Mouse (Mus musculus) brown adipose tissue, adult 24 weeks (tissue): ENCODE measurements around the gene Homer2. TPM values are rescaled to one million over a fixed set of nuclear protein-coding genes. Genes with fewer than 3 reads are reported as not detected.
A peak's percentile ranks its signal among the peaks of the same experiment; 100 is the strongest.

Experiments
- H3K27ac ChIP-seq: fragments of 200-500 bp; replicated peaks from 2 replicates; pipeline ENCODE4 v1.5.1; 2012; ENCODE audit warnings: low read depth, mild to moderate bottlenecking, low read length
- H3K4me1 ChIP-seq: fragments of 200-500 bp; 2 replicates; pipeline ENCODE4 v1.6.1; 2012; ENCODE audit warnings: low read length, mixed read lengths; ENCODE audit not compliant: control insufficient read depth, insufficient read depth, insufficient read length
- H3K4me3 ChIP-seq: fragments of 200-500 bp; 2 replicates; pipeline ENCODE4 v1.5.1; 2012; ENCODE audit warnings: low read depth, mild to moderate bottlenecking, low read length, moderate library complexity; ENCODE audit not compliant: insufficient read depth
- polyA plus RNA-seq: library from polyadenylated mRNA; stranded (reverse); fragments of >200 nt; gene quantifications from 2 replicates; pipeline ENCODE4 v1.2.4, GENCODE M21; 2012; ENCODE audit not compliant: missing spikeins, insufficient read depth, insufficient read length

Gene Homer2
- polyA plus RNA-seq, 1 experiment: 1.1 TPM

- no peaks in the 10 kb centered on the region for H3K4me1 ChIP-seq
- no peak overlapping the region for H3K4me3 ChIP-seq
- no peak overlapping the region for H3K27ac ChIP-seq
Observed at GRCm38 (mm10) chr7:81719216-81719661, 11.9 kb upstream of the Homer2 start.

GRCm38 (mm10) chr7:81718657-81719056, 11.3 kb upstream of the Homer2 start:
- Histone ChIP-seq H3K4me3 (no peak overlapping the region), H3K27ac (no peak overlapping the region), H3K4me1 (no peaks in the 10 kb centered on the region)

GRCm38 (mm10) chr7:81710166-81710565, 2.8 kb upstream of the Homer2 start:
- Histone ChIP-seq H3K4me1 (no peaks in the 10 kb centered on the region), H3K4me3 (no peak overlapping the region)

DNA sequence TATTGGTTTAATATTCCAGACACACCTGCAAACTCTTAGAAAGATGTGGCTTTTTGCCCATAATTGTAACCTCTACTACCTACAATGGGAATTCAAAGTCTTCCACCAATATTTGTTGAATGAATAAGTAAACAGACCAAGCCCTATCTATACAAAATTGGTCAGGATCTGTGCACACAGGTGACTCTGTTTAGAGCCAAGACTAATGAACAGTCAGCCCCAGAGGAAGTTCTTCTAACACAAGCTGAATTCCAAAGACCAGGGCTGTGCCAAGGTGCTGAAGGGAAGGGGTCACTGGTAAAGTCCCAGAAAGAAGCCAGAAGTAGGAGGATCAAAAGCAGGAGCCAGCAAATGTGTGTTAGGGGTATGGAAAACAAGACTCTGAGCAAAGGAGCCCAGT, 838 bp upstream of the Homer2 start:
- Histone ChIP-seq H3K4me3 (no peak overlapping the region), H3K4me1 (no peaks in the 10 kb centered on the region), H3K27ac (no peak overlapping the region)

More at GRCm38 (mm10) chr7:81710166-81710565, 2.8 kb upstream of the Homer2 start:
- no peak overlapping the region for H3K27ac ChIP-seq

DNA sequence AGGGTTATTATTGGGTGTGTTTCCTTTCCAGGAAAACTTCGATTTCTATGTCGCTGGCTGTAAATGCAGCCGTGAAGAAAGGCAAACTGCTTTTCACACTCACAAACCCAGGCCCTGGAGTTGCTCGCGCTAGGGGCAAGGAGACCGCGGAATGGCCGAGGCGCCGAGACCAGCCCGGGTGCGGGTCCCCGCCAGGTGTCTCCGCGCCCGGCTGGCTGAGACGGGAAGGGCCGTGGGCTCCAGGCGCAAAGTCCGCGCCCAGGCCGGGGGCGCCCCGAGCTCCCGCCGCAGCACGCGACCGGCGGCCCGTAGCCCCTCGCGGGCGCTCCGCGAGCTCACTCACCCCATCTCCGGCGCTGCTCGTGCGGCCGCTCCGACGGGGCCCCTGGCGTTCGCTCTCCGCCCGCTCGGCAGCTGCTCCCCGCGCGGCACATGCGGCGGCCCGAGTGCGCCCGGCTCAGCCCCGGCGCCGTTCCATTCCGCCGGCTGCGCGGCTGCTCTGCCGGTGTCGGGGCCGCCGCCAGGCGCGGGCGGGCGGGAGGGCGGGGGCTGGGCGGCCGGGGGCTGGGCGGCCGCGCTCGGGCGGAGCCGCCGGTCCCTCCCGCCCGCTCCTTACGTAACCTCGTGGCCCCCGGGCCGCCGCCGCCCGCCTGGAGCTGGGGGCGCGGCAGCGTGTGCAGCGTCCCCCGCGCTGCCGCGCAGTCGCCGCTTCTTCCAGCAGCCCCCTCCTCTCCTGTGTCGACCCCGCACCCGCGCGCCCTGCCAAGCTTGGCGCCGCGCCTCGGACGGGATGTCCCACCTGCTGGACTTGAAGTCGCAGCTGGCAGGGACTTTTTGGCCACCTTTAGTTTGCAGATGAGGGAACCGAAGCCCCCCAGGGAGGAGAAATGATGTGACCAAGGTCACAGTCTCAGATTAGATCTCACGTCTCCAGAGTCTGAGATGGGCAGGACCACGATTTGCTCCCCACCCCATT, 623 bp downstream of the Homer2 start:
- Histone ChIP-seq H3K4me3 (peak overlapping the region; percentile 60), H3K27ac (no peak overlapping the region), H3K4me1 (no peaks in the 10 kb centered on the region)

DNA sequence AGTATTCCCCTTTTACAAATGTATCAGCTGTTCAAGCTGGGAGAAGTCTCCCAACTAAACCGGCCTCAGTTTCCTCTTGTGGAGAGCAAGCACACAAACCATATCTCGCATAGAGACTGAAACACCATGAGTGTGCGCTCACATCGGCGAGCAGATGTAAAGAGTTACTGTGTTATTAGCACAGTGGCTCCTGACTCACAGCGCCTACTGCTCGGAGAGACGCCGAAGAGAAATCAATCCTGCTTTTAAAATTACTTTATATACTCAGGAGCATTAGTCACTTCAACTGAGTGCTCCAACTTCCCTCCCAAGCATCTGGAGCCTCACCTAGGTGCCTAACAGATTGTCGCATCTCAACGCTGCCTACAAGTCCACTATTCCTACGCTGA, 1.3 kb downstream of the Homer2 start:
- Histone ChIP-seq H3K4me1 (no peaks in the 10 kb centered on the region), H3K27ac (no peak overlapping the region), H3K4me3 (peak overlapping the region; percentile 55)

GRCm38 (mm10) chr7:81698357-81698756, 9.0 kb downstream of the Homer2 start:
- Histone ChIP-seq H3K4me3 (no peak overlapping the region), H3K27ac (no peak overlapping the region), H3K4me1 (no peaks in the 10 kb centered on the region)

- H3K4me3 ChIP-seq: no peak overlapping the region
- no peaks in the 10 kb centered on the region for H3K4me1 ChIP-seq
- H3K27ac ChIP-seq: no peak overlapping the region
Observed at GRCm38 (mm10) chr7:81697954-81698353, 9.4 kb downstream of the Homer2 start.

DNA sequence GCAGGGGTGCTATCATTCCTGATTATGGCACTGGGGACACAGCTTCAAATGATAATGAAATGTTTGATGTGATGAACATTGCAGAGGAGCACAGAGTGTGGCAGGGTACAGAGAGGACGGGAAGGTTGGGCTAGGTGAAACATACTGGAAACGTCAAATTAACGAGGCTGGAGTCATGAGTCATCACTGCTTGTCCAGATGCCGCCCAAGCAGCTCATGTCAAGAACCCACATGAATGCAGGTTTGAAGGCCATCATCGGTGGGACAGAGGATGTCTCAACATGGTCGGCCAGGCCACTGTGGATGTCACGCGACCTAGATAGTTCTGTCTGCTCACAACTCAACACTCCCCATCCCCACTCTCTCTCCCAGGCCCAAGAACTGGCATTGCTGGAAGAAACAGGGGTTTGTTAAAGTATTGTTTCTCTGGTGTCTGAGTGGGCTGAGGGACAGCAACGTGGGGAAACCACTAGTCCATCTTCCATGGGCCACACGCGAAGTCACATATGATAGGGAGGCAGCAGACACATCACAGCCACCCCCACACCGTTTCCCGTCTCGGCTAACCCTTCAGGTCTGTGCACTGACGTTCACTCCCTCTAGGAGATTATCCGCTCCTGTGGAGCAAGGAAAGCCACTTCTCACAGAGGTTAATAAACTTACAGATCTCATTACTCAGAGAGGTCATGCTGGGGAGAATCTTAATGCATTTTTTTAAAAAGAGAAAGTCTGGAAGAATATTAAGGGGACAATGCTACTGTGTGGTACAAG, 11.4 kb downstream of the Homer2 start:
- no peaks in the 10 kb centered on the region for H3K4me1 ChIP-seq

GRCm38 (mm10) chr7:81691067-81691466, 16.3 kb downstream of the Homer2 start:
- H3K4me1 ChIP-seq: no peaks in the 10 kb centered on the region
- no peak overlapping the region for H3K27ac ChIP-seq
- H3K4me3 ChIP-seq: no peak overlapping the region

More for the DNA sequence above, 11.4 kb downstream of the Homer2 start:
- Histone ChIP-seq H3K4me3 (no peak overlapping the region), H3K27ac (no peak overlapping the region)

DNA sequence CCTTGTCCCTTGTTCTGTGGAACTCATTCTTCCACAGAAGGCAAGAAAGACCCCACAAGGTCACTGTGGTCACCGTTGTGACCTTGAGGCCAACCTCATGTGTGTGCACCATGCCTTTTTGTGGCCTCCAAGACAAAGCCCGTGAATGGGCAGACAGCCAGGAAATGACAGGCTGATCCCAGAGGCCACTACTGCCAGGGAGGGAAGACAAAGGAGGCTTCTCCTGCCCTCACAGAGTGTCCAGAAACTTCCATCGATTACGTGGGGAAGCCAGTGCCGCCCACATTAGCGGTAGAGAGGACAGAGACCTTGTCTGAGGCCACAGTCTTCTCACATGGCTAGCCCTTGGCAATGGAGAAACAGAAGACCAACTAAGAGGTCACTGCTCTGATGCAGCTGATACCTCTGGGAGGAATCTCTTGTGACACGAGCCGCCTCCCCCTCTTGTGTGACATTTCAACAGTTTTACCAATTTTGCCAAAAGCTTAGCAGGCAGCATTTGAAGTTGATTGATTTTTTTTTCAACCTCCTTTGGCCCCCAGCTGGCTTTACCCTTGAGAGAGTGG, 18.1 kb downstream of the Homer2 start:
- Histone ChIP-seq H3K4me3 (no peak overlapping the region), H3K27ac (no peak overlapping the region), H3K4me1 (no peaks in the 10 kb centered on the region)

GRCm38 (mm10) chr7:81688378-81688777, 18.9 kb downstream of the Homer2 start:
- no peak overlapping the region for H3K4me3 ChIP-seq
- no peak overlapping the region for H3K27ac ChIP-seq
- no peaks in the 10 kb centered on the region for H3K4me1 ChIP-seq

- no peak overlapping the region for H3K27ac ChIP-seq
- no peaks in the 10 kb centered on the region for H3K4me1 ChIP-seq
- no peak overlapping the region for H3K4me3 ChIP-seq
Observed at GRCm38 (mm10) chr7:81687684-81688316, 19.5 kb downstream of the Homer2 start.

DNA sequence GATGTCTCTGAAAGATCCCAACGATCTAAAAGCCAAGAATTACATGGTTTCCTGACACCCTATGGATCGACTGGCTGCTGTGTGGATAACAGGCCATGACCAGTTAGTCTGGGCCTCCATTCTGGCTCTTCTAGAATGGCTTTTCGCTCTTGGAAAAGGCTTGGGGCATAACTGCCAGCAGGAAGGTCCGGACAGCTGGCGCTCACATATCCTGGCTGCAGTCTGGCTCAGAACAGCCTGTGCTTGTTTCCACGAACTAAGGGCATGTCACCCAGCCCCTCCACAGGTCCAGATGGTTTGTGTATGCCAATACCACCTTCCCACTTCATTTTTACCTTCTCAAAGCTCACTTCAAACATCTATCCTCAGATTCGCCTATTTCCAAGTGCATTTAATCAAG, 22.0 kb downstream of the Homer2 start:
- no peak overlapping the region for H3K27ac ChIP-seq
- no peak overlapping the region for H3K4me3 ChIP-seq
- no peaks in the 10 kb centered on the region for H3K4me1 ChIP-seq
